Mouse (Mus musculus) induced T-regulatory cell, adult 2 months (primary cell): ENCODE measurements around the gene Gm49387.

Source experiments
- DNase-seq: peaks from one replicate; pipeline ENCODE4 v3.0.0-alpha.2; 2012; ENCODE audit warnings: low read depth

Gm49387 gene

GRCm38 (mm10) chr14:31640346-31640889, at the start of gene Gm49387:
Gene Gm49387 (minus strand): TSS chr14:31640878.
- DNase-seq, result no peak

- DNase-seq, result no peak
Measured at GRCm38 (mm10) chr14:31686231-31686630, 45.6 kb upstream of the Gm49387 start.

DNA sequence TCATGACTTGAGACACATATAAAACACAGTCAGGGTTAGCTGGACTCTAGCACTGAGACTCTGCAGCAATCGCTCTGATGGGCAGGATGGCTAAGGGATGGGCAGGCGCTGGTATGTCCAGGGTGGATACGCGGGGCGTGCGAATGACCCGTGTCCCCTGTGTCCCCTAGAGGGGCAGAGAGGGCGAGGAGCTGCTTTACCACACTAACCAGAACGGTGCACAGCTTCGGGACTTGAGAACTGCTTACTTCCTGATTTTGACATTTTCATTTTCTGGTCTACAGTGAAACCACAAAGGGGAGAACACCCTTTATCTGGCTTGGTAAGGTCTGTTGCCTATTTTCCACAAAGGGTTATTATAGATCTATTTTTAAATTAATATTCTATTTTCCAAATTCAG, 45.0 kb upstream of the Gm49387 start:
- DNase-seq, result peak; percentile 68

DNA sequence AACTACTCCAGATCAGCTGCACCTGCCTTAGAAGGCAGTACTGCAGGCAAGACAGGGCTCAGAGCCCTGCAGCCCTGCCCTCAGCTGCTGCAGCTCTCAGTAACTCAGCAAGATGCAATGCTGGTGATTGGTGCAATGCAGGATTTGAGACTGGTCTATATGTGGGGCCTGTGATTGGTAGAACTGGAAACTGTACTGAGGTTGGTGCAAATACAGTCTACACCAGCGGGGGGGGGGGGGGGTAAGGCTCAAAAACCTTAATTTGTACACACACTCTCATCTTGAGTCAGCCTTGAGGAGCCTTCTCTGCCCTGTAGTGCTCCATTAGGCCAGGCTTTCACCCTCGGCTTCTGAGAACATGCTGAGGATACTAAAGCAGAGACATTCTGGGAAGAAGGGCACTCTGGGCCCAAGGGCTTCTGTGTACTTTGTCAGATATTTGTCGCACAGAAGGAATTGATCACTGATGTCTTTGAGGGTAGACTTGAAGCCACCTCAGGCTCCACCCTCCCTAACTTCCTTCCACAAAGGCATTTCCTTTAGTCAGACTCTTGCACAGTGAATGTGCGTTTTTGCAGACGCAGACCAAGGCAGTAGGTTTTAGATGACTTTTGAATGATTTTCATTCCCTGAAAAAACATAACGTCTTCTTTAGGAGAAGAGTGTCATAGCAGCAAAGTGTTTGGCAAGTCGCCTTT, 43.8 kb upstream of the Gm49387 start:
- DNase-seq, result peak; percentile 84

- peak; percentile 40 for DNase-seq
Measured at GRCm38 (mm10) chr14:31683610-31684009, 42.9 kb upstream of the Gm49387 start.

DNA sequence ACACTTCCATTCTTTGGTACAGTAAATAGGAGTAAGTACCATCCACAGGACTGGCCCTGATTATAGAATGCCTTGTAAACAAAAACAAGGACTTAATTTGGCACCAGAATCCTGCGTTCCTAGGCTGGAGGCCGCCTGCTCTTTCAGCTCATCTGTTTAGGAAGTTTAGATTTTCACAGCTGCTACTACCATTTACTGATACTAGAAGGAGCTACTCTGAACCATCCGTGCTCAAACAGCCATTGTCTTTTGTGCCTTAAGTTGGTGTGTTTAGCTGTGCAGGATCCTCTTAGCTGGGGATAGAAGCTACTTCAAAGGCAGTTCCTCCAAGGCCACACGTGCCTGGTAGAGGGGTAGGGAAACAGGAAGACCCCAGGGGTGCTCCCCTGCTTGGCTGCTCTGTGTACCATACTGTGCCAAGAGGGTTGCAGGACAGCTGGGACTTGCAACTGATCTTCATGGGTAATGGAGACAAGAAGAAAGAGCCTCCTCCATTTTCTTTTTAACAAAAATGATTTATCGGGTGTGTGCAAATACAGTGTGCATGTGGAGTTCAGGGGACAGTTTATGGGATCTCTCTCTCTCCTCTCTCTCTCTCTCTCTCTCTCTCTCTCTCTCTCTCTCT, 41.4 kb upstream of the Gm49387 start:
- DNase-seq, result no peak

DNA sequence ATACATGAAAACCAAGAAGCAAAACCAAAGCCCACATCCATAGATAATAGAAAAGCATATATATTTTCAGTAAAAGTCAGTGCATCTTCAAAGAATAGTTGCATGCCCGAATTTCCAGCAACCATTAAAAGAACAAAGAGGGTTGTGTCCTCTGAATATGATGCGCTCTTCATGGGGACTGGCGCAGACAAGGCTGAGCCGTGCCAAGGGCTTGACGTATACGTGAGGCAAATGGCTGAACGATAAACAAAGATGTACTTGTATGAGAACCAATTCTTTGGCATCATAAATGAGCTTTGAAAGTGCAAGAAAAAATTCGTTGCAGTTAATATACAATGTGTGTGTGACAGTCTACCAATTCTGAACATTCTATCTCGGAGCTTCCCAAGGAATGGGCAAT, 40.6 kb upstream of the Gm49387 start:
- DNase-seq, result no peak

DNA sequence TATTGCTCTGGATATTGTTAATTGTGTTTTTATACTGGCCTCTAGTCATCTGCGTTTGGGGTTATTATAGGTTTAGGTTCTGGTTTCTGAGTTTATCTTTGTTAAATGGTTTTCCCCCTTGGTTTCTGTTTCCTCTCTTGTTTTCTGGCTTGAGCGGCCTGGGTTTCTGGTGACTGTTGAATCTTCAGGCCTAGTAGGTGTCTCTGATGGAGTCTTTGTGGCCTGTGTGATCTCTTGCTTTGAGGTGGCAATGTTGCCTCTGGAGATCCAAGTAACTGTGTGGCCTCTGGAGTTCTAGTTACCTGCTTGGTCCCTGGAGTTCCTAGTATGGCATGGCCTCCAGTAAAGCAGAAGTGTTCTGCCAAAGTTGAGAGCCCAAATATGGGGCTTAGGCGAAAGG, 40.0 kb upstream of the Gm49387 start:
- no peak for DNase-seq

GRCm38 (mm10) chr14:31671635-31672320, 31.1 kb upstream of the Gm49387 start:
- DNase-seq, result no peak

DNA sequence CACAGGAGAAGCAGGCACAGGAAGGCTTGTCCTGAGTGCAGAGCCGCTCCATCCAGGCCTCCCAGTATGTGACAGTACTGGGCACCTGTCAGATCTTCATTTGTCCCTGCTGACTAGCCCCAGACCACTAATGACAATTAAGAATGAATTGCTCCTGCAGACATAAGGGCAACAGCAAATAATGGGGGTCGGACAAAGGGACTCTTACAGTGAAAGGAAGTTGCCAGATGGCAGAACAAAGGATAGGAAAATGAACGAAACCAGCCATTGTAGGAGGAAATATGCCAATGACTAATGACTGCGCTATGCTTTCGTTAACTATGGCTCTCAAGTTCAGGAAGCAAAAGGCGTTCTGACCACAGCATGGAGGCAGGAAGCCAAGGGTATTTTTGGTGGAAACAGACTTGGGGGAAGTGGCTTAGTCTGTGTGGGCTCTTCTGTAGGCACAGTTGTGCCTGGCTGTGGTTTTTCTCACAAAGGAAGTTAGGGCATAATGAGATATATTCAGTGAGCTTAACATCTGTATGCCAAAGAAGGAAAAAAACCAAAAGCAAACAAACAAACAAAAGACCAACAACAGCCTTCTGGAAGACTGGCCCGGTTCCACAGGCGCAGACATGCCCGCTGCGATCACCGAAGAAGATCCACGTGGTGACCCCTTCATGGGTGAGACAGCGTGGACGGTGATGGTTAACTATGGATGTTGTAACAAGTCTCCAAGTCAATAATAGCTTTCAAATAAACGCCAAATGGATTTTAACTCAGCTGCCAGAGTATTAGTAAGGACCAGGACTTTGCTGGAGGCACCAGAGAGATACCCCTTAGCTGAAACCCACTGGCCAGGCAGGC, 29.2 kb upstream of the Gm49387 start:
- DNase-seq, result peak; percentile 87

GRCm38 (mm10) chr14:31669161-31669611, 28.5 kb upstream of the Gm49387 start:
- DNase-seq, result peak; percentile 60

GRCm38 (mm10) chr14:31668326-31668725, 27.6 kb upstream of the Gm49387 start:
- no peak for DNase-seq

DNA sequence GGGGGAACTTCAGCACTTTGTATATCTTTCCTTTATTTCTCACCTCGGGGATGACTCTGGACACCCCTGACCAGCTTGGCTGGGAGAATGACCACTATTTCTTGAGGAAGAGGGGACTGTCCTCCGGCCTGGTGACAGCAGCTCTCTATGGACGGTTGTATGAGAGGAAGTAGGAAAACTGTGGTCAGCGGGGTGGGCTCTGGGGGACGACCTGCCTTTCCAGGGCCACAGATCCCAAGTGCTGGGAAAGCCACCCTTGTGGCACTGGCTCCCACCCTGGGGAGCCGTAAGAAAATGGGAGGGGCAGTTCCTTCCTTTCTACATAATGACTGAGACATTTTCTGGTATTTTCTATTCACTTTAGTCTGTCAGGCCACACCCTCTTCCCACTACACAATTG, 27.1 kb upstream of the Gm49387 start:
- DNase-seq, result no peak

DNA sequence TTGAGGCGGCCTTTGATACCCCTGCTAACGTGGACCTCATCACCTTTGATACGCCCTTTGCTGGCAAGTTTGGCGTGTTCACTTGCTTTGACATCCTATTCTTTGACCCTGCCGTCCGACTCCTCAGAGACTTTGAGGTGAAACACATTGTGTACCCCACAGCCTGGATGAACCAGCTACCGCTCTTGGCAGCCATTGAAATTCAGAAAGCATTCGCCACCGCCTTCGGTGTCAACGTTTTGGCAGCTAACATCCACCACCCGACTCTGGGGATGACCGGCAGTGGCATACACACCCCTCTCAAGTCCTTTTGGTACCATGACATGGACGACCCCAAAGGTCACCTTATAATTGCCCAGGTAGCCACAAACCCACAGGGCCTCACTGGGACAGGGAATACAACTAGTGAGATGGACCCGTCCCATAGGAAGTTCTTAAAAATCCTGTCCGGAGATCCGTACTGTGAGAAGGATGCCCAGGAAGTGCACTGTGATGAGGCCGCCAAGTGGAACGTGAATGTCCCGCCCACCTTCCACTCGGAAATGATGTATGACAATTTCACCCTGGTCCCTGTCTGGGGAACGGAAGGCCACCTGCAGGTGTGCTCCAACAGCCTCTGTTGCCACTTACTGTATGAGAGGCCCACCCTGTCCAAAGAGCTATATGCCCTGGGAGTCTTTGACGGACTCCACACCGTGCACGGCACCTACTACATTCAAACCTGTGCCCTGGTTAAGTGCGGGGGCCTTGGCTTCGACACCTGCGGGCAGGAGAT, 26.4 kb upstream of the Gm49387 start:
- DNase-seq, result no peak

GRCm38 (mm10) chr14:31665566-31665940, 24.9 kb upstream of the Gm49387 start:
- DNase-seq, result no peak

DNA sequence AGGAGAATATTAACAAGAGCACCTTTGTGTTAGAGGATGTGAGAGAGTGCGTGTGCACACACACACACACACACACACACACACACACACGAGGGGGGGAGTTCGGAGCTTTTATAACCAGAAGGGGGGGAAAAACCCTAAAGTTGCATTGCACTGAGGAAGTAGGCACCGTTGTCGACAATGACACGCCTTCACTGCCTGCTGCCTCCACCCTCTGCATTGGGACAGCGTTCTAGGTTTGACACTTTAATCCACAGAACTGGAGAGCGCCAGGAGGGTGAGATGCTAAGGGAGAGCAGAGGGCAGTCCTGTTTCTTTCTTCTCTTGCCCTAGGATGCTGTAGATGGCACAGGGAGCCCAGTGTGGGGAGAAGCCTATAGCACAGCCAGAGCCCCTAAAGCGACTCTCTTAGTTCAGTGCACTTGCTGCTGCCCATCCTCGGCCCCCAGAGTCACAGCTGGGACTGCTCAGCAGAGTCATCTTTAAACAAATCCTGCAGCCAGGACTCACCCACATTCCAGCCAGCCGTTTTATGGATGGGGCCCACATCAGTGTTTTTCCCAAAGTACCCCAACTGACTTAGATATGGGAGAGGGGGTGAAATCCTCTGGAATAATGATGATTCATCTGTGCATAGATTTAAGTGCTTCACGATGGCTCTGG, 24.4 kb upstream of the Gm49387 start:
- peak; percentile 78 for DNase-seq

DNA sequence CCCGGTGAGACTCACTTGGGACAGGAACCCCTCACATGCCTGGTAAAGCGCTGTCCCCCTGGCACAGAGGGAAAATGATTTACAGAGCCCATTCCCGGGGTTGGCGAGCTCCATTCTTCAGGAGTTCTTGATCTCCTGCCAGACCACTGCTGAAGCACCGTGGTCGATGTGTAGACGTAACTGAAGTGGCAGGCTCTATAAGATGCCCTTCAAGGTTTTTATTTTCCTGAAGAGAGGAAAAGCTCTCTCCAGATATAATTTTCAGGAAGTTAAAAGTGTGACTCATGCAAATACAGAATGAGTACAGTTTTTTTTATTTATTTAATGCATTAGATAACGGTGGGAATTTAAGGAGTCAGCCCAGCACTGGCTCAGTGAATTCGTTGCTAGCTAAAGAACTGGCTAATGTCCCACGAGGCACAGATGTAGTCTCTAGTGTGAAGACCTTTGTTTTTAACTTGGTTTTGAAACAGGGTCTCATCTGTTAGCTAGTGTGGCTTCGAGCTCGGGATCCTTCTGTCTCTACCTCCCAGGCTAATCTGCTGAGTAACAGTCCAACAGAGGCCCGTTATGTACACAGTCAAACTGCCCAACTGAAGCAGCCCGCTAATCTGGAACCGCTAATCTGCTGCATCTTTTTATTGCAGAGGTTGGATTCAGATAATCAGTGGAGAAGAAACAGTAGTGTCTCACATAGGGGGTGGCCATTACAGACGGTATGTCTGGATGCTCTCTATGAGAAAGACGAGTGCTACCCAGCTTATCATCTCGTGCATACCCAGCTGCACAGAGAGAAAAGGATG, 23.6 kb upstream of the Gm49387 start:
- no peak for DNase-seq

GRCm38 (mm10) chr14:31663376-31664099, 22.9 kb upstream of the Gm49387 start:
- no peak for DNase-seq

DNA sequence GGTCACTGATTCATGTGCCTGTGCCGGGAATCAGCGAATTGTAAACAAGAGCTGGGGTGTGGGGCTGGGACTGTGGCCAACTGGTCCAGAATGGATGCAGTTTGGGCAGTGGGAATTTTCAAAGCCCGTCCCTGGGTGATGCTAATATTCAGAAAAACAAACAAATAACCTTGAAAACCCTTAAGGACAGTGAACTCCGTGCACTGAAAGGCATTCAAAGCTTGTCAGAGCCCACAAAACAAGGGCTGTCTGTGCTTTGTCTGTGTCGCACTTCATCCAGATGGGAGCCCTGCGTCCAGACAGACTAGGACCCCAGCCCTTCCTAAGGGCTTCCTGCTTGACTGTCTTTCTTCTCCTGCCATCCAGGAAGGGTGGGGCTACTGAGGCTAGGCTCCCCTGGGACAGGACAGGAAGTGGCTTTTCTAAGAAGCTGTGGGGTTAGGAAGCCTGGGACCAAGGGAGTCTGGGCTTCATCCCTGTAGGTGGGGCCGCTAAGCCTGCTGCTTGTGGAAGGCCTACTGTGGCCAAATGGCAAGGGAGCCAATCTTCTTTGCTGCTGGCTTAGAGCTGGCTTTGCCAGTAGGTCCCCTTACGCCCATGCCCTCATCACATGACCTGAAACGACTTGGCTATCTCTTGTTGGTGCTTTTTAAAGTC, 22.0 kb upstream of the Gm49387 start:
- peak; percentile 60 for DNase-seq
